Mouse (Mus musculus) megakaryocyte, embryonic 14.5 days (primary cell): ENCODE results near the gene Nxpe3. TPM values are rescaled to one million over a fixed set of nuclear protein-coding genes. Genes with fewer than 3 reads are reported as not detected.

Experiments used
- H3K27me3 ChIP-seq: replicated peaks from 2 replicates; pipeline ENCODE3; 2012; ENCODE audit warnings: inconsistent platforms
- H3K36me3 ChIP-seq: replicated peaks from 2 replicates; pipeline ENCODE3; 2012; ENCODE audit warnings: low read length, inconsistent platforms, mixed read lengths
- H3K4me1 ChIP-seq: 2 replicates; pipeline ENCODE4 v1.6.1; 2012; ENCODE audit warnings: inconsistent platforms
- H3K4me3 ChIP-seq: replicated peaks from 2 replicates; pipeline ENCODE3; 2012; ENCODE audit warnings: moderate library complexity, mild to moderate bottlenecking, inconsistent platforms
- H3K9me3 ChIP-seq: 2 replicates; pipeline ENCODE4 v1.6.1; 2012; ENCODE audit warnings: inconsistent platforms
- FLI1 ChIP-seq: IDR thresholded peaks from 2 replicates; pipeline ENCODE4 v1.6.1; 2012; ENCODE audit warnings: low read length, inconsistent platforms, mixed read lengths
- GATA1 ChIP-seq: IDR thresholded peaks from 3 replicates; pipeline ENCODE4 v1.6.1; 2012; ENCODE audit warnings: mixed read lengths, low read length, inconsistent platforms, borderline replicate concordance
- polyA plus RNA-seq: library from polyadenylated mRNA; stranded (reverse); fragments of >175 nt; gene quantifications from 2 replicates; pipeline ENCODE4 v1.2.3, GENCODE M21; 2012; ENCODE audit warnings: low replicate concordance; ENCODE audit not compliant: insufficient read depth

Nxpe3 gene
- polyA plus RNA-seq, 1 experiment, result 0.32 TPM

- Histone ChIP-seq H3K4me1 (peaks cover 44% of the 10 kb centered on the region), H3K9me3 (no peaks in the 10 kb centered on the region), H3K4me3 (peak overlapping the region; percentile 99), H3K27me3 (no peaks in the 10 kb centered on the region), H3K36me3 (peaks cover 33% of the 10 kb centered on the region)
- TF ChIP-seq FLI1 (no peak), GATA1 (no peak)
These were observed 73.5 kb downstream of the Nxpe3 start for GRCm38 (mm10) chr16:55821571-55821981.

DNA sequence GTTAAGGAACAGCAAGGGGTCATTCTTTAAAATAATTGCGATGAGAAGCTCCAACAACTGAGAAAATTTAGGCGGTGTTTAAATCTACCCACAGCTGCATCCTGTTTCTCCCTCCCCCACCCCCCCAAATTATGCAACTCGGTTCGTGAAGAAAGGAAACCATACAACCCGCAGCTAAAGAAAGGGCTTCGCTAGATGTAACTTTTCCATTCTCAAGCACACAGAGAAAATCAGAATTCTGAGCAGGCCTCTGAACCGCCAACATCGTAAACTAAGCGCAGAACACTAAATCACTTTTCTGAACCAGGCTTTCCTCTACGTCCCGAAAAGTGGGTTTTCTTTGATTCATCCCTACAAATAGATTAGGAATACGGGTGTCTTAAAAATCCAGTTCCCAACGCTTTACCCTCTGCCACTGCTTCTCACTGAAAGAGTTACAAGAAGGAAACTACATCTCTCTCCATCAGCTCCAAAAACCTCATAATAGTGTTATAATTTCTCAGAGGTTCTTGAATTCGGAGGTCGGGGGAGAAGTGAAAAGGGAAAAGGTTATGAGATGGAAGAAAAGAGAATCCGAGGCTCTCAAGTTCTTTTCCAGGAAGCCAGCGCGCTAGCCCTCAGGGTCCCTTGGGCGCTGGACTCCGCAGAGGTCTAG, 74.0 kb downstream of the Nxpe3 start:
- Histone ChIP-seq H3K4me1 (peaks cover 44% of the 10 kb centered on the region), H3K9me3 (no peaks in the 10 kb centered on the region), H3K27me3 (no peaks in the 10 kb centered on the region), H3K4me3 (peak overlapping the region; percentile 99), H3K36me3 (peaks cover 39% of the 10 kb centered on the region)
- TF ChIP-seq FLI1 (no peak), GATA1 (no peak)

GRCm38 (mm10) chr16:55820161-55820915, 74.7 kb downstream of the Nxpe3 start:
- Histone ChIP-seq H3K4me3 (peak overlapping the region; percentile 99), H3K4me1 (peaks cover 44% of the 10 kb centered on the region), H3K36me3 (peaks cover 46% of the 10 kb centered on the region), H3K9me3 (no peaks in the 10 kb centered on the region), H3K27me3 (no peaks in the 10 kb centered on the region)
- TF ChIP-seq GATA1 (no peak), FLI1 (no peak)

GRCm38 (mm10) chr16:55819186-55819861, 75.8 kb downstream of the Nxpe3 start:
- H3K4me1 ChIP-seq, result peaks cover 39% of the 10 kb centered on the region
- peak overlapping the region; percentile 99 for H3K4me3 ChIP-seq
- no peak for TF ChIP-seq GATA1
- TF ChIP-seq FLI1, result no peak
- peaks cover 56% of the 10 kb centered on the region for H3K36me3 ChIP-seq
- H3K27me3 ChIP-seq, result no peaks in the 10 kb centered on the region
- no peaks in the 10 kb centered on the region for H3K9me3 ChIP-seq

GRCm38 (mm10) chr16:55817717-55818515, 77.2 kb downstream of the Nxpe3 start:
- Histone ChIP-seq H3K9me3 (no peaks in the 10 kb centered on the region), H3K4me1 (peaks cover 31% of the 10 kb centered on the region), H3K27me3 (no peaks in the 10 kb centered on the region), H3K4me3 (no peak overlapping the region), H3K36me3 (peaks cover 70% of the 10 kb centered on the region)
- TF ChIP-seq GATA1, result no peak
- TF ChIP-seq FLI1, result no peak

- Histone ChIP-seq H3K4me3 (no peak overlapping the region), H3K4me1 (peaks cover 28% of the 10 kb centered on the region), H3K36me3 (peaks cover 85% of the 10 kb centered on the region), H3K27me3 (no peaks in the 10 kb centered on the region), H3K9me3 (no peaks in the 10 kb centered on the region)
- TF ChIP-seq GATA1 (no peak), FLI1 (no peak)
These were observed 78.7 kb downstream of the Nxpe3 start for GRCm38 (mm10) chr16:55816202-55816941.

- no peaks in the 10 kb centered on the region for H3K9me3 ChIP-seq
- H3K27me3 ChIP-seq, result no peaks in the 10 kb centered on the region
- peaks cover 94% of the 10 kb centered on the region for H3K36me3 ChIP-seq
- peaks cover 25% of the 10 kb centered on the region for H3K4me1 ChIP-seq
- no peak overlapping the region for H3K4me3 ChIP-seq
- TF ChIP-seq GATA1 (no peak), FLI1 (no peak)
These were observed 79.6 kb downstream of the Nxpe3 start for GRCm38 (mm10) chr16:55815466-55815865.

- H3K4me1 ChIP-seq, result peaks cover 19% of the 10 kb centered on the region
- H3K36me3 ChIP-seq, result peaks cover 100% of the 10 kb centered on the region
- no peaks in the 10 kb centered on the region for H3K9me3 ChIP-seq
- H3K27me3 ChIP-seq, result no peaks in the 10 kb centered on the region
- no peak overlapping the region for H3K4me3 ChIP-seq
- no peak for TF ChIP-seq FLI1
- TF ChIP-seq GATA1, result no peak
These were observed 80.4 kb downstream of the Nxpe3 start for GRCm38 (mm10) chr16:55814686-55815085.

DNA sequence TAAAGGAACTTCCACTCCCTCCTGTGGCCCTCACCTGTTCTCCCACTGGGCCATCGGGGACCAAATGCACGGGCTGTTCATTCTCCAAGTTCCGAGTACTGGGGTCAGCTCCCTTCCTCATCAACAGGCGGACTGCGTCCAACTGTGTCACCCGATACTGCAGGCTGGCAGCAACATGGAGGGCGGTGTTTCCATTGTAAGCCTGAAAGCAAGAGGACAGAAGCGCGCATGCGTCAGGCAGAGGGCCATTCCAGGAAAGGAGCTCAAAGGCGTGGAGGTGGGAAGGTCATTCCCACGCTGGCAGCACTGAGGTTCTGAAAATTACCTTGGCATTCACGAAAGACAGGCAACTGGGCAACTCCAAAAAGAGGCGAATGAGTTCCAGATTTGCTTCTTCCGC, 81.2 kb downstream of the Nxpe3 start:
- H3K4me1 ChIP-seq, result peaks cover 13% of the 10 kb centered on the region
- peaks cover 97% of the 10 kb centered on the region for H3K36me3 ChIP-seq
- TF ChIP-seq FLI1 (no peak), GATA1 (no peak)
- H3K4me3 ChIP-seq, result no peak overlapping the region
- H3K27me3 ChIP-seq, result no peaks in the 10 kb centered on the region
- H3K9me3 ChIP-seq, result no peaks in the 10 kb centered on the region
